9 mouse cellular contexts compared by ENCODE assay signal in genomic region chr10:76734979-76735378, GRCm38 (mm10). TPM values are rescaled to one million over a fixed set of nuclear protein-coding genes. Genes with fewer than 3 reads are reported as not detected.
DNase-seq lines count a peak whose midpoint lies in the region; ATAC-seq and TF ChIP-seq lines count a peak whose summit lies in the region.
"Had no signal": no experiment of that assay in that cellular context is flagged by ENCODE, and none has a peak within 500 bp of the region (broad histone marks: within the 10 kb centered on the region; RNA-seq: fewer than 3 reads in every experiment).

No protein-coding gene starts in this region.

- no peak; the same call in none of the 2 replicates for TF ChIP-seq RAD21 in MEL (IDR thresholded peaks at IDR 0.05; ENCODE audit: low read depth, low read length)

- no peak for TF ChIP-seq POLR2A in MEL (IDR thresholded peaks at IDR 0.05; ENCODE audit: control insufficient read depth in 1 of 2, insufficient read depth in 1 of 2, low read depth in 1 of 2, low read length in 2 of 2, poor library complexity in 1 of 2)

- WGBS in forebrain, embryonic 14.5 days: 3% methylated on average over 4 of the region's 4 CpGs
- WGBS in hindbrain, embryonic 12.5 days: 3% methylated on average over 4 of the region's 4 CpGs
- WGBS in lung, postnatal 0 days: 4% methylated on average over 4 of the region's 4 CpGs

- no peaks in the 10 kb centered on the region for H3K79me2 ChIP-seq in MEL (ENCODE audit: control insufficient read depth, insufficient read depth, low read length, poor library complexity)

- ATAC-seq in forebrain, embryonic 14.5 days: peak; percentile 79
- peak; percentile 62; the same call in 1 of the 2 replicates for ATAC-seq in hindbrain, embryonic 12.5 days (ENCODE audit: low FRiP score)
- ATAC-seq in lung, postnatal 0 days: peak; percentile 31

- H3K4me2 ChIP-seq in forebrain, embryonic 14.5 days (ENCODE audit: low read length): no peak overlapping the region
- no peak overlapping the region for H3K4me2 ChIP-seq in hindbrain, embryonic 12.5 days (replicated peaks)
- no peak overlapping the region for H3K4me2 ChIP-seq in lung, postnatal 0 days (replicated peaks; ENCODE audit: low read depth, low read length)
- H3K4me2 ChIP-seq: limb, embryonic 15.5 days had no signal

- no peak overlapping the region for H3K4me3 ChIP-seq in MEL (ENCODE audit: control insufficient read depth in 1 of 2, insufficient read depth in 1 of 2, low read depth in 2 of 2, low read length in 2 of 2)
- H3K4me3 ChIP-seq in forebrain, embryonic 14.5 days (ENCODE audit: low read depth, low read length): no peak overlapping the region
- no peak overlapping the region for H3K4me3 ChIP-seq in hindbrain, embryonic 12.5 days
- no peak overlapping the region for H3K4me3 ChIP-seq in lung, postnatal 0 days (ENCODE audit: low read depth, low read length)
- H3K4me3 ChIP-seq: limb, embryonic 15.5 days had no signal

- peak; percentile 85 to 99 (median 95) for TF ChIP-seq CTCF in MEL (IDR thresholded peaks at IDR 0.05 in 2 of 3, conservative IDR thresholded peaks at IDR 0.05 in 1 of 3; ENCODE audit: control insufficient read depth in 1 of 3, insufficient read depth in 1 of 3, low read depth in 2 of 3, low read length in 3 of 3, poor library complexity in 1 of 3, severe bottlenecking in 1 of 3)
- TF ChIP-seq CTCF in lung, postnatal 0 days (IDR thresholded peaks at IDR 0.05): peak; percentile 93

- H3K9ac ChIP-seq in MEL (ENCODE audit: control insufficient read depth, low read depth, low read length, poor library complexity, severe bottlenecking): no peak overlapping the region
- no peak overlapping the region for H3K9ac ChIP-seq in forebrain, embryonic 14.5 days (ENCODE audit: low read length)
- H3K9ac ChIP-seq in hindbrain, embryonic 12.5 days: no peak overlapping the region
- H3K9ac ChIP-seq in lung, postnatal 0 days (replicated peaks; ENCODE audit: low read depth): no peak overlapping the region
- H3K9ac ChIP-seq: limb, embryonic 15.5 days had no signal

- H3K36me3 ChIP-seq in MEL (ENCODE audit: control insufficient read depth in 1 of 2, insufficient read depth in 2 of 2, low read length in 2 of 2): no peaks in the 10 kb centered on the region
- no peaks in the 10 kb centered on the region for H3K36me3 ChIP-seq in forebrain, embryonic 14.5 days (ENCODE audit: control insufficient read depth, insufficient read depth, low read length)
- H3K36me3 ChIP-seq in hindbrain, embryonic 12.5 days: no peaks in the 10 kb centered on the region
- no peaks in the 10 kb centered on the region for H3K36me3 ChIP-seq in lung, postnatal 0 days (ENCODE audit: insufficient read depth, low read length)
- H3K36me3 ChIP-seq: limb, embryonic 15.5 days had no signal

- H3K27me3 ChIP-seq in MEL (ENCODE audit: control insufficient read depth in 1 of 2, insufficient read depth in 2 of 2, low read length in 2 of 2): no peaks in the 10 kb centered on the region
- H3K27me3 ChIP-seq in forebrain, embryonic 14.5 days (replicated peaks; ENCODE audit: control insufficient read depth, insufficient read depth, low read length): no peaks in the 10 kb centered on the region
- no peaks in the 10 kb centered on the region for H3K27me3 ChIP-seq in hindbrain, embryonic 12.5 days
- no peaks in the 10 kb centered on the region for H3K27me3 ChIP-seq in lung, postnatal 0 days (replicated peaks; ENCODE audit: insufficient read depth, low read length)
- H3K27me3 ChIP-seq: limb, embryonic 15.5 days had no signal

- TF ChIP-seq EP300 in MEL (IDR thresholded peaks at IDR 0.05; ENCODE audit: low read depth in 1 of 2, low read length in 2 of 2): peak; percentile 38 to 50
- TF ChIP-seq EP300 in lung, postnatal 0 days (IDR thresholded peaks at IDR 0.05): no peak

- no peaks in the 10 kb centered on the region for H3K9me3 ChIP-seq in MEL (replicated peaks; ENCODE audit: insufficient read depth, low read length)
- H3K9me3 ChIP-seq in forebrain, embryonic 14.5 days (replicated peaks; ENCODE audit: control insufficient read depth, low read length): no peaks in the 10 kb centered on the region
- H3K9me3 ChIP-seq in hindbrain, embryonic 12.5 days (replicated peaks): no peaks in the 10 kb centered on the region
- H3K9me3 ChIP-seq in lung, postnatal 0 days (ENCODE audit: low read length): no peaks in the 10 kb centered on the region
- H3K9me3 ChIP-seq: limb, embryonic 15.5 days had no signal

- H3K4me1 ChIP-seq in MEL (ENCODE audit: control insufficient read depth in 1 of 2, insufficient read depth in 2 of 2, low read length in 2 of 2): 0 out of 4 replicates have a peak, but pooled peaks cover 0 to 3% of the 10 kb centered on the region in 2 experiments
- H3K4me1 ChIP-seq in forebrain, embryonic 14.5 days (ENCODE audit: control insufficient read depth, insufficient read depth, low read length): 0 out of 2 replicates have a peak, but pooled peaks cover 3% of the 10 kb centered on the region
- peaks cover 28% of the 10 kb centered on the region for H3K4me1 ChIP-seq in hindbrain, embryonic 12.5 days
- peaks cover 8% of the 10 kb centered on the region; the same call in 1 of the 2 replicates for H3K4me1 ChIP-seq in lung, postnatal 0 days (ENCODE audit: insufficient read depth, low read depth, low read length)

- H3K27ac ChIP-seq in MEL (ENCODE audit: control insufficient read depth, low read depth, low read length): no peak overlapping the region
- no peak overlapping the region for H3K27ac ChIP-seq in forebrain, embryonic 14.5 days (ENCODE audit: low read depth, low read length)
- H3K27ac ChIP-seq in hindbrain, embryonic 12.5 days: no peak overlapping the region
- H3K27ac ChIP-seq in lung, postnatal 0 days (ENCODE audit: low read length): no peak overlapping the region

- peak; percentile 85 for DNase-seq in MEL (ENCODE audit: low read depth, low spot score)
- DNase-seq in c-Kit-positive CD71-positive TER-119-positive erythroid progenitor cells, embryonic 14.5 days (ENCODE audit: low spot score): peak; percentile 62
- peak; percentile 84 for DNase-seq in forebrain, embryonic 14.5 days (ENCODE audit: low spot score)
- peak; percentile 70 for DNase-seq in layer of hippocampus, adult 9-10 months (ENCODE audit: low spot score)
- DNase-seq in lung, postnatal 0 days (ENCODE audit: low spot score): peak; percentile 86
- DNase-seq in retina, postnatal 1 day: peak; percentile 87
- DNase-seq in urinary bladder, postnatal 14 days (ENCODE audit: low spot score): peak; percentile 82

TF ChIP-seq in MEL, 35 proteins besides CTCF, POLR2A, EP300 and RAD21:
- TF ChIP-seq CHD1 (IDR thresholded peaks at IDR 0.05; ENCODE audit: low read depth, low read length) (no peak), SIN3A (IDR thresholded peaks at IDR 0.05; ENCODE audit: low read length) (peak; percentile 53), NELFE (IDR thresholded peaks at IDR 0.05; ENCODE audit: low read depth, low read length) (no peak), MEF2A (IDR thresholded peaks at IDR 0.05; ENCODE audit: extremely low read depth, insufficient replicate concordance, low read depth, low read length, poor library complexity, severe bottlenecking) (no peak), GATA1 (IDR thresholded peaks at IDR 0.05; ENCODE audit: low read depth, low read length) (peak; percentile 69; the same call in 1 of the 2 replicates), ELF1 (IDR thresholded peaks at IDR 0.05; ENCODE audit: low read depth, low read length) (no peak), SMC3 (IDR thresholded peaks at IDR 0.05; ENCODE audit: low read depth, low read length) (peak; percentile 82), ZKSCAN1 (IDR thresholded peaks at IDR 0.05; ENCODE audit: low read depth, low read length) (no peak), MAX (IDR thresholded peaks at IDR 0.05; ENCODE audit: low read length) (peak; percentile 39; the same call in 1 of the 2 replicates), TAL1 (IDR thresholded peaks at IDR 0.05; ENCODE audit: low read length) (peak; percentile 32), USF2 (IDR thresholded peaks at IDR 0.05; ENCODE audit: borderline replicate concordance in 1 of 2, insufficient read depth in 1 of 2, low read depth in 1 of 2, low read length in 2 of 2) (no peak), ZC3H11A (IDR thresholded peaks at IDR 0.05; ENCODE audit: low read depth, low read length) (peak; percentile 79), KAT2A (conservative IDR thresholded peaks at IDR 0.05; ENCODE audit: low read depth, low read length) (no peak), TCF12 (IDR thresholded peaks at IDR 0.05; ENCODE audit: low read depth, low read length) (peak; percentile 56; the same call in 1 of the 2 replicates), ZMIZ1 (IDR thresholded peaks at IDR 0.05; ENCODE audit: low read depth, low read length) (no peak), MYB (IDR thresholded peaks at IDR 0.05; ENCODE audit: low read depth, low read length) (no peak), MAFK (IDR thresholded peaks at IDR 0.05; ENCODE audit: borderline replicate concordance, low read depth, low read length) (no peak), POLR2AphosphoS5 (IDR thresholded peaks at IDR 0.05; ENCODE audit: borderline replicate concordance, low read depth, low read length) (no peak), MYC (IDR thresholded peaks at IDR 0.05; ENCODE audit: low read depth, low read length) (0 out of 2 replicates have a peak, but pooled peaks have one; percentile 54), BHLHE40 (IDR thresholded peaks at IDR 0.05; ENCODE audit: borderline replicate concordance, low read depth, low read length) (peak; percentile 86), MXI1 (IDR thresholded peaks at IDR 0.05; ENCODE audit: low read depth, low read length) (peak; percentile 37; the same call in 1 of the 2 replicates), GABPA (IDR thresholded peaks at IDR 0.05; ENCODE audit: low read depth, low read length) (no peak)

RNA-seq across cellular contexts. Expression of gene Col6a1, which starts 9.0 kb away (rescaled TPM):
- not detected in 2 replicates for total RNA-seq in MEL (2012; rRNA removed)
- polyA plus RNA-seq in MEL (2012; ENCODE audit: insufficient read depth in 1 of 2, insufficient read length in 2 of 2, low read depth in 1 of 2, low replicate concordance in 2 of 2, missing spikeins in 1 of 2): not detected
- 6.6 and 10.8 TPM in 2 replicates for polyA plus RNA-seq in forebrain, embryonic 14.5 days (2014; fragmentation: Nextera tagmentation; extraction: Ambion mirVana)
- 43.6 and 62.6 TPM in 2 replicates for polyA plus RNA-seq in hindbrain, embryonic 12.5 days (2016; fragmentation: Nextera tagmentation; extraction: Ambion mirVana)
- 344 and 387 TPM in 2 replicates for polyA plus RNA-seq in lung, postnatal 0 days (2015; fragmentation: Nextera tagmentation; extraction: Ambion mirVana)
